10 mouse cellular contexts compared by ENCODE assay signal in genomic region chr6:90707143-90707542, GRCm38 (mm10).
A peak's percentile ranks its signal among the peaks of the same experiment; 100 is the strongest.
DNase-seq lines count a peak whose midpoint lies in the region; ATAC-seq lines count a peak whose summit lies in the region.
"Had no signal": no experiment of that assay in that cellular context is flagged by ENCODE, and none has a peak within 500 bp of the region (broad histone marks: within the 10 kb centered on the region; RNA-seq: fewer than 3 reads in every experiment).

No protein-coding gene starts in this region.

- H3K4me1 ChIP-seq in hindbrain, embryonic 13.5 days (replicated peaks), result peaks cover 92% of the 10 kb centered on the region
- H3K4me1 ChIP-seq in hindbrain, embryonic 16.5 days (ENCODE audit: control insufficient read depth, insufficient read depth, low read depth, low read length), result peaks cover 65% of the 10 kb centered on the region
- peaks cover 95% of the 10 kb centered on the region for H3K4me1 ChIP-seq in lung, embryonic 15.5 days

- H3K4me2 ChIP-seq in hindbrain, embryonic 13.5 days, result no peak overlapping the region
- H3K4me2 ChIP-seq in hindbrain, embryonic 16.5 days (ENCODE audit: low read length), result no peak overlapping the region
- no peak overlapping the region for H3K4me2 ChIP-seq in lung, embryonic 15.5 days
- H3K4me2 ChIP-seq: embryonic facial prominence, embryonic 12.5 days had no signal

- no peak overlapping the region for H3K9ac ChIP-seq in hindbrain, embryonic 13.5 days
- no peak overlapping the region for H3K9ac ChIP-seq in hindbrain, embryonic 16.5 days (ENCODE audit: low read depth, low read length)
- H3K9ac ChIP-seq in lung, embryonic 15.5 days, result no peak overlapping the region
- H3K9ac ChIP-seq: embryonic facial prominence, embryonic 12.5 days had no signal

- H3K27ac ChIP-seq in hindbrain, embryonic 13.5 days, result peak overlapping the region; percentile 67; the same call in 1 of the 2 replicates
- no peak overlapping the region; the same call in 1 of the 2 replicates for H3K27ac ChIP-seq in hindbrain, embryonic 16.5 days (ENCODE audit: low read depth, low read length)
- peak overlapping the region; percentile 67 for H3K27ac ChIP-seq in lung, embryonic 15.5 days

- H3K9me3 ChIP-seq in hindbrain, embryonic 13.5 days, result no peaks in the 10 kb centered on the region
- no peaks in the 10 kb centered on the region for H3K9me3 ChIP-seq in hindbrain, embryonic 16.5 days (ENCODE audit: control insufficient read depth, low read length)
- H3K9me3 ChIP-seq in lung, embryonic 15.5 days, result no peaks in the 10 kb centered on the region
- H3K9me3 ChIP-seq: embryonic facial prominence, embryonic 12.5 days; megakaryocyte, embryonic 14.5 days had no signal

- intact Hi-C loops in heart, postnatal 10 days (cut with DNase I), result no loop called here

- peak; percentile 57 for DNase-seq in c-Kit-positive CD71-positive TER-119-positive erythroid progenitor cells, embryonic 14.5 days (ENCODE audit: low spot score)
- DNase-seq in heart, postnatal 10 days, result peak; percentile 71 to 82
- no peak for DNase-seq in cerebellum, adult 8-10 months
- no peak for DNase-seq in natural killer cell, adult 2 months (ENCODE audit: low spot score in 2 of 2)
- DNase-seq in frontal cortex, postnatal 25 days (ENCODE audit: low spot score in 2 of 2), result no peak

- H3K36me3 ChIP-seq in hindbrain, embryonic 13.5 days, result no peaks in the 10 kb centered on the region
- no peaks in the 10 kb centered on the region for H3K36me3 ChIP-seq in hindbrain, embryonic 16.5 days (ENCODE audit: control insufficient read depth, insufficient read depth, low read length)
- no peaks in the 10 kb centered on the region for H3K36me3 ChIP-seq in lung, embryonic 15.5 days
- H3K36me3 ChIP-seq: embryonic facial prominence, embryonic 12.5 days had no signal

- H3K27me3 ChIP-seq in hindbrain, embryonic 13.5 days, result no peaks in the 10 kb centered on the region
- H3K27me3 ChIP-seq in hindbrain, embryonic 16.5 days (replicated peaks; ENCODE audit: control insufficient read depth, insufficient read depth, low read length), result no peaks in the 10 kb centered on the region
- no peaks in the 10 kb centered on the region for H3K27me3 ChIP-seq in lung, embryonic 15.5 days
- H3K27me3 ChIP-seq: embryonic facial prominence, embryonic 12.5 days; megakaryocyte, embryonic 14.5 days had no signal

- no peak overlapping the region for H3K4me3 ChIP-seq in hindbrain, embryonic 13.5 days
- H3K4me3 ChIP-seq in hindbrain, embryonic 16.5 days (ENCODE audit: low read length), result no peak overlapping the region
- H3K4me3 ChIP-seq in lung, embryonic 15.5 days, result no peak overlapping the region
- H3K4me3 ChIP-seq: embryonic facial prominence, embryonic 12.5 days; megakaryocyte, embryonic 14.5 days had no signal

- WGBS in hindbrain, embryonic 13.5 days, result 84% methylated on average over 4 of the region's 4 CpGs
- 78% methylated on average over 4 of the region's 4 CpGs for WGBS in hindbrain, embryonic 16.5 days
- 74% methylated on average over 4 of the region's 4 CpGs for WGBS in lung, embryonic 15.5 days

- no peak for ATAC-seq in hindbrain, embryonic 13.5 days (ENCODE audit: low FRiP score)
- no peak for ATAC-seq in hindbrain, embryonic 16.5 days
- ATAC-seq in lung, embryonic 15.5 days (ENCODE audit: borderline replicate concordance, extremely low read depth, low FRiP score, low TSS enrichment), result no peak

Comparison
In these comparisons a context has a peak if more than half of its experiments do, and no peak if none do; other contexts are left out.
1. DNase-seq: peak in c-Kit-positive CD71-positive TER-119-positive erythroid progenitor cells, embryonic 14.5 days (single experiment) and heart, postnatal 10 days (2 of 2); none in cerebellum, adult 8-10 months (single experiment), natural killer cell, adult 2 months (0 of 2) and frontal cortex, postnatal 25 days (0 of 2).